Mouse (Mus musculus): Measurements from ENCODE around the gene AC134908.4. TPM values are rescaled to one million over a fixed set of nuclear protein-coding genes. Genes with fewer than 3 reads are reported as not detected.

AC134908.4 gene
- total RNA-seq (2014; fragmentation: Nextera tagmentation): not detected in 2 replicates
- not detected in 2 replicates for total RNA-seq (2017)

- ATAC-seq (replicated peaks; ENCODE audit: poor library complexity, severe bottlenecking): no peak
Measured at GRCm38 (mm10) chr17:25795609-25796092, at the start of gene AC134908.4. Gene AC134908.4 (minus strand): TSS chr17:25795659.

- ATAC-seq (replicated peaks; ENCODE audit: poor library complexity, severe bottlenecking): peak; percentile 95
Measured at GRCm38 (mm10) chr17:25844396-25844901, 49.0 kb upstream of the AC134908.4 start, which contains the start of gene Rhot2. Gene Rhot2 (minus strand): TSS chr17:25844851.

GRCm38 (mm10) chr17:25843636-25844395 is 48.4 kb upstream of the AC134908.4 start:
- no peak for ATAC-seq (replicated peaks; ENCODE audit: poor library complexity, severe bottlenecking)

GRCm38 (mm10) chr17:25843122-25843521 is 47.7 kb upstream of the AC134908.4 start:
- no peak for ATAC-seq (replicated peaks; ENCODE audit: poor library complexity, severe bottlenecking)

- no peak for ATAC-seq (replicated peaks; ENCODE audit: poor library complexity, severe bottlenecking)
Measured at GRCm38 (mm10) chr17:25842509-25842908, 47.0 kb upstream of the AC134908.4 start.

- no peak for ATAC-seq (replicated peaks; ENCODE audit: poor library complexity, severe bottlenecking)
Measured at GRCm38 (mm10) chr17:25841117-25841880, 45.8 kb upstream of the AC134908.4 start, which contains the start of gene Gm20683. Gene Gm20683 (minus strand): TSS chr17:25841763.

- no peak for ATAC-seq (replicated peaks; ENCODE audit: poor library complexity, severe bottlenecking)
Measured at GRCm38 (mm10) chr17:25840519-25840918, 45.1 kb upstream of the AC134908.4 start.

- ATAC-seq (replicated peaks; ENCODE audit: poor library complexity, severe bottlenecking): no peak
Measured at GRCm38 (mm10) chr17:25839455-25840235, 44.2 kb upstream of the AC134908.4 start.

GRCm38 (mm10) chr17:25838904-25839303 is 43.4 kb upstream of the AC134908.4 start:
- no peak for ATAC-seq (replicated peaks; ENCODE audit: poor library complexity, severe bottlenecking)

GRCm38 (mm10) chr17:25837533-25837932 is 42.1 kb upstream of the AC134908.4 start:
- no peak for ATAC-seq (replicated peaks; ENCODE audit: poor library complexity, severe bottlenecking)

- ATAC-seq (replicated peaks; ENCODE audit: poor library complexity, severe bottlenecking): peak; percentile 14
Measured at GRCm38 (mm10) chr17:25837076-25837410, 41.6 kb upstream of the AC134908.4 start, which contains the start of gene Rhbdl1. Gene Rhbdl1 (minus strand): TSS chr17:25837295.

GRCm38 (mm10) chr17:25836397-25837075 is 41.1 kb upstream of the AC134908.4 start:
- no peak for ATAC-seq (replicated peaks; ENCODE audit: poor library complexity, severe bottlenecking)

- no peak for ATAC-seq (replicated peaks; ENCODE audit: poor library complexity, severe bottlenecking)
Measured at GRCm38 (mm10) chr17:25835816-25836215, 40.4 kb upstream of the AC134908.4 start.

GRCm38 (mm10) chr17:25835301-25835700 is 39.8 kb upstream of the AC134908.4 start:
- ATAC-seq (replicated peaks; ENCODE audit: poor library complexity, severe bottlenecking): no peak

- ATAC-seq (replicated peaks; ENCODE audit: poor library complexity, severe bottlenecking): no peak
Measured at GRCm38 (mm10) chr17:25834595-25835222, 39.2 kb upstream of the AC134908.4 start.

- ATAC-seq (replicated peaks; ENCODE audit: poor library complexity, severe bottlenecking): no peak
Measured at GRCm38 (mm10) chr17:25833961-25834594, 38.6 kb upstream of the AC134908.4 start.

- ATAC-seq (replicated peaks; ENCODE audit: poor library complexity, severe bottlenecking): peak; percentile 67
Measured at GRCm38 (mm10) chr17:25833291-25833663, 37.8 kb upstream of the AC134908.4 start, which contains the start of gene Stub1. Gene Stub1 (minus strand): TSS chr17:25833404.

- peak; percentile 73 for ATAC-seq (replicated peaks; ENCODE audit: poor library complexity, severe bottlenecking)
Measured at GRCm38 (mm10) chr17:25832436-25833290, 37.2 kb upstream of the AC134908.4 start.
